Comparison of ENCODE assay signal across 12 mouse cellular contexts in genomic region chr11:108780271-108781250, GRCm38 (mm10).
DNase-seq lines count a peak whose midpoint lies in the region; ATAC-seq lines count a peak whose summit lies in the region.
"Had no signal": no experiment of that assay in that cellular context is flagged by ENCODE, and none has a peak within 500 bp of the region (broad histone marks: within the 10 kb centered on the region; RNA-seq: fewer than 3 reads in every experiment).

No protein-coding gene starts in this region.

- H3K36me3 ChIP-seq in heart, embryonic 10.5 days: no peaks in the 10 kb centered on the region
- no peaks in the 10 kb centered on the region for H3K36me3 ChIP-seq in forebrain, embryonic 12.5 days (replicated peaks)
- no peaks in the 10 kb centered on the region for H3K36me3 ChIP-seq in midbrain, embryonic 12.5 days
- H3K36me3 ChIP-seq: embryonic facial prominence, embryonic 15.5 days; neural tube, embryonic 13.5 days had no signal

- no peak overlapping the region for H3K4me2 ChIP-seq in forebrain, embryonic 12.5 days
- H3K4me2 ChIP-seq in midbrain, embryonic 12.5 days (replicated peaks): no peak overlapping the region
- H3K4me2 ChIP-seq: embryonic facial prominence, embryonic 15.5 days; liver, embryonic 11.5 days; neural tube, embryonic 13.5 days had no signal

- no peak overlapping the region for H3K27ac ChIP-seq in heart, embryonic 10.5 days
- no peak overlapping the region for H3K27ac ChIP-seq in forebrain, embryonic 12.5 days
- H3K27ac ChIP-seq in midbrain, embryonic 12.5 days (replicated peaks): no peak overlapping the region
- H3K27ac ChIP-seq: embryonic facial prominence, embryonic 15.5 days; heart, adult 2 months; neural tube, embryonic 13.5 days had no signal

- no peaks in the 10 kb centered on the region for H3K4me1 ChIP-seq in heart, embryonic 10.5 days
- H3K4me1 ChIP-seq in forebrain, embryonic 12.5 days: peaks cover 16% of the 10 kb centered on the region
- peaks cover 7% of the 10 kb centered on the region; the same call in 1 of the 2 replicates for H3K4me1 ChIP-seq in midbrain, embryonic 12.5 days
- H3K4me1 ChIP-seq: embryonic facial prominence, embryonic 15.5 days had no signal

- no peaks in the 10 kb centered on the region for H3K9me3 ChIP-seq in heart, embryonic 10.5 days
- no peaks in the 10 kb centered on the region for H3K9me3 ChIP-seq in forebrain, embryonic 12.5 days
- H3K9me3 ChIP-seq in midbrain, embryonic 12.5 days: no peaks in the 10 kb centered on the region
- H3K9me3 ChIP-seq: embryonic facial prominence, embryonic 15.5 days; neural tube, embryonic 13.5 days had no signal

- H3K27me3 ChIP-seq in heart, embryonic 10.5 days (ENCODE audit: insufficient read depth, poor library complexity, severe bottlenecking): no peaks in the 10 kb centered on the region
- no peaks in the 10 kb centered on the region for H3K27me3 ChIP-seq in forebrain, embryonic 12.5 days
- H3K27me3 ChIP-seq in midbrain, embryonic 12.5 days: no peaks in the 10 kb centered on the region
- H3K27me3 ChIP-seq: embryonic facial prominence, embryonic 15.5 days; neural tube, embryonic 13.5 days had no signal

- ATAC-seq in forebrain, embryonic 12.5 days (ENCODE audit: low FRiP score): peak; percentile 46; the same call in 1 of the 2 replicates
- peak; percentile 77 for ATAC-seq in midbrain, embryonic 12.5 days (ENCODE audit: low FRiP score, low read depth)

- no peak overlapping the region for H3K9ac ChIP-seq in forebrain, embryonic 12.5 days
- H3K9ac ChIP-seq in midbrain, embryonic 12.5 days (replicated peaks): no peak overlapping the region
- H3K9ac ChIP-seq: embryonic facial prominence, embryonic 15.5 days; neural tube, embryonic 13.5 days had no signal

- 76% methylated on average over 15 of the region's 15 CpGs for WGBS in heart, embryonic 10.5 days
- 58% methylated on average over 15 of the region's 15 CpGs for WGBS in forebrain, embryonic 12.5 days
- 71% methylated on average over 15 of the region's 15 CpGs for WGBS in midbrain, embryonic 12.5 days

- no peak overlapping the region for H3K4me3 ChIP-seq in heart, embryonic 10.5 days
- no peak overlapping the region for H3K4me3 ChIP-seq in forebrain, embryonic 12.5 days (replicated peaks)
- H3K4me3 ChIP-seq in midbrain, embryonic 12.5 days: no peak overlapping the region
- H3K4me3 ChIP-seq: embryonic facial prominence, embryonic 15.5 days; heart, adult 2 months; neural tube, embryonic 13.5 days had no signal

- peak; percentile 28 for DNase-seq in heart, adult 8-10 months (ENCODE audit: low spot score)
- DNase-seq in heart, embryonic 10.5 days (ENCODE audit: low spot score): no peak
- DNase-seq in adrenal gland, adult 8-10 months: peak; percentile 56
- DNase-seq in adipocyte (ENCODE audit: low spot score): no peak
- no peak for DNase-seq in testis, postnatal 10 days (ENCODE audit: low spot score)
- DNase-seq: cerebellum, adult 18-20 months had no signal

Comparison
In these comparisons a context has a peak if more than half of its experiments do, and no peak if none do; other contexts are left out.
1. DNase-seq: peak in heart, adult 8-10 months (single experiment) and adrenal gland, adult 8-10 months (single experiment); none in heart, embryonic 10.5 days (single experiment), adipocyte (single experiment) and testis, postnatal 10 days (single experiment).